Mouse (Mus musculus) neural tube, embryonic 13.5 days (tissue): ENCODE measurements around the gene Krtcap2. TPM values are rescaled to one million over a fixed set of nuclear protein-coding genes. Genes with fewer than 3 reads are reported as not detected.

Experiments used
- ATAC-seq: fragments of 200-750 bp; cut with Nextera tagmentation; 2 replicates; pipeline ENCODE4 v1.8.0; 2017; ENCODE audit warnings: low read depth, mild to moderate bottlenecking, moderate TSS enrichment, moderate library complexity
- H3K27ac ChIP-seq: fragments of 300-500 bp; sonication (generic); replicated peaks from 2 replicates; pipeline ENCODE4 v1.5.1; 2015; ENCODE audit warnings: moderate library complexity, mild to moderate bottlenecking, inconsistent platforms
- H3K27me3 ChIP-seq: fragments of 300-500 bp; sonication (generic); 2 replicates; pipeline ENCODE4 v1.6.1; 2015; ENCODE audit warnings: mild to moderate bottlenecking, inconsistent platforms
- H3K36me3 ChIP-seq: fragments of 300-500 bp; sonication (generic); 2 replicates; pipeline ENCODE4 v1.6.1; 2015; ENCODE audit warnings: mild to moderate bottlenecking, inconsistent platforms
- H3K4me1 ChIP-seq: fragments of 300-500 bp; sonication (generic); replicated peaks from 2 replicates; pipeline ENCODE4 v1.6.1; 2015; ENCODE audit warnings: inconsistent platforms
- H3K4me2 ChIP-seq: fragments of 300-500 bp; sonication (generic); 2 replicates; pipeline ENCODE4 v1.6.1; 2015; ENCODE audit warnings: inconsistent platforms, mild to moderate bottlenecking, moderate library complexity
- H3K4me3 ChIP-seq: fragments of 300-500 bp; sonication (generic); 2 replicates; pipeline ENCODE4 v1.5.1; 2015; ENCODE audit warnings: mild to moderate bottlenecking, inconsistent platforms
- H3K9ac ChIP-seq: fragments of 300-500 bp; sonication (generic); 2 replicates; pipeline ENCODE4 v1.6.1; 2015; ENCODE audit warnings: moderate library complexity, mild to moderate bottlenecking, inconsistent platforms
- H3K9me3 ChIP-seq: fragments of 300-500 bp; sonication (generic); 2 replicates; pipeline ENCODE4 v1.6.1; 2016; ENCODE audit warnings: inconsistent platforms
- WGBS: fragments of 180-500 bp; shearing (Covaris S2); methylation state at CpG from one replicate; pipeline ENCODE4 v1.1.7; 2015; 5-methylcytosine and 5-hydroxymethylcytosine counted together
- polyA plus RNA-seq: library from polyadenylated mRNA; unstranded; fragments of >200 nt; fragmentation: Nextera tagmentation; extraction: Ambion mirVana; gene quantifications from 2 replicates; pipeline ENCODE4 v1.2.1, GENCODE M21; 2015

The Krtcap2 gene
- polyA plus RNA-seq, 1 experiment from 2014 or later = 248 TPM

- Histone ChIP-seq H3K36me3 (no peaks in the 10 kb centered on the region), H3K27me3 (no peaks in the 10 kb centered on the region), H3K4me2 (no peak within 1 kb of the TSS), H3K27ac (no peak within 1 kb of the TSS), H3K9ac (no peak within 1 kb of the TSS), H3K4me3 (no peak within 1 kb of the TSS), H3K9me3 (no peaks in the 10 kb centered on the region), H3K4me1 (no peaks in the 10 kb centered on the region)
- no peak for ATAC-seq
- WGBS = 53% methylated on average over 7 of the region's 7 CpGs
Observed at GRCm38 (mm10) chr3:89259076-89259475, 13.3 kb downstream of the Krtcap2 start, which contains the start of gene Dpm3. Dpm3 (plus strand) TSS chr3:89259358.

GRCm38 (mm10) chr3:89260211-89260610 is 14.4 kb downstream of the Krtcap2 start:
- Histone ChIP-seq H3K4me2 (no peak overlapping the region), H3K9ac (no peak overlapping the region), H3K27me3 (no peaks in the 10 kb centered on the region), H3K4me3 (no peak overlapping the region), H3K36me3 (no peaks in the 10 kb centered on the region), H3K4me1 (no peaks in the 10 kb centered on the region), H3K27ac (no peak overlapping the region), H3K9me3 (no peaks in the 10 kb centered on the region)
- WGBS = 77% methylated on average over 3 of the region's 3 CpGs
- no peak for ATAC-seq

GRCm38 (mm10) chr3:89262417-89262816 is 16.7 kb downstream of the Krtcap2 start:
- Histone ChIP-seq H3K27ac (no peak overlapping the region), H3K4me2 (no peak overlapping the region), H3K9me3 (no peaks in the 10 kb centered on the region), H3K4me3 (no peak overlapping the region), H3K36me3 (no peaks in the 10 kb centered on the region), H3K27me3 (no peaks in the 10 kb centered on the region), H3K4me1 (peaks cover 13% of the 10 kb centered on the region), H3K9ac (no peak overlapping the region)
- no peak for ATAC-seq
- 73% methylated on average over 10 of the region's 10 CpGs for WGBS

- peak overlapping the region; percentile 93 for H3K9ac ChIP-seq
- H3K27ac ChIP-seq = peak overlapping the region; percentile 85
- peak; percentile 87 for ATAC-seq
- H3K4me3 ChIP-seq = peak overlapping the region; percentile 72
- H3K36me3 ChIP-seq = no peaks in the 10 kb centered on the region
- no peaks in the 10 kb centered on the region for H3K9me3 ChIP-seq
- peaks cover 45% of the 10 kb centered on the region for H3K4me1 ChIP-seq
- H3K4me2 ChIP-seq = peak overlapping the region; percentile 95
- under 1% methylated on average over 20 of the region's 20 CpGs for WGBS
- H3K27me3 ChIP-seq = no peaks in the 10 kb centered on the region
Observed at GRCm38 (mm10) chr3:89266439-89266893, 20.7 kb downstream of the Krtcap2 start.

- Histone ChIP-seq H3K9ac (peak overlapping the region; percentile 53; the same call in 1 of the 2 replicates), H3K4me2 (peak overlapping the region; percentile 81), H3K4me1 (peaks cover 52% of the 10 kb centered on the region), H3K27me3 (no peaks in the 10 kb centered on the region), H3K9me3 (no peaks in the 10 kb centered on the region), H3K4me3 (peak overlapping the region; percentile 51), H3K36me3 (no peaks in the 10 kb centered on the region), H3K27ac (no peak overlapping the region)
- 55% methylated on average over 8 of the region's 8 CpGs for WGBS
- no peak for ATAC-seq
Observed at GRCm38 (mm10) chr3:89268916-89269315, 23.1 kb downstream of the Krtcap2 start.

- H3K36me3 ChIP-seq = no peaks in the 10 kb centered on the region
- ATAC-seq = peak; percentile 21
- no peaks in the 10 kb centered on the region for H3K9me3 ChIP-seq
- H3K4me1 ChIP-seq = peaks cover 52% of the 10 kb centered on the region
- peak within 1 kb of the TSS; percentile 51 for H3K4me3 ChIP-seq
- H3K27ac ChIP-seq = peak within 1 kb of the TSS; percentile 74
- no peaks in the 10 kb centered on the region for H3K27me3 ChIP-seq
- H3K9ac ChIP-seq = peak within 1 kb of the TSS; percentile 80
- 4% methylated on average over 39 of the region's 39 CpGs for WGBS
- peak within 1 kb of the TSS; percentile 81 for H3K4me2 ChIP-seq
Observed at GRCm38 (mm10) chr3:89270051-89270755, 24.4 kb downstream of the Krtcap2 start, which contains the start of gene Slc50a1. Slc50a1 (minus strand) TSS chr3:89270570.

- no peaks in the 10 kb centered on the region for H3K9me3 ChIP-seq
- H3K4me2 ChIP-seq = peak overlapping the region; percentile 81
- 66% methylated on average over 6 of the region's 6 CpGs for WGBS
- H3K27ac ChIP-seq = peak overlapping the region; percentile 74
- ATAC-seq = no peak
- H3K36me3 ChIP-seq = no peaks in the 10 kb centered on the region
- H3K27me3 ChIP-seq = no peaks in the 10 kb centered on the region
- H3K9ac ChIP-seq = peak overlapping the region; percentile 80
- H3K4me1 ChIP-seq = peaks cover 50% of the 10 kb centered on the region
- H3K4me3 ChIP-seq = peak overlapping the region; percentile 51
Observed at GRCm38 (mm10) chr3:89270891-89271290, 25.1 kb downstream of the Krtcap2 start.

- no peak overlapping the region for H3K27ac ChIP-seq
- 42% methylated on average over 6 of the region's 6 CpGs for WGBS
- H3K9ac ChIP-seq = 0 out of 2 replicates have a peak overlapping the region, but pooled peaks have one; percentile 22
- no peak for ATAC-seq
- no peaks in the 10 kb centered on the region for H3K36me3 ChIP-seq
- H3K9me3 ChIP-seq = no peaks in the 10 kb centered on the region
- no peak overlapping the region for H3K4me2 ChIP-seq
- no peak overlapping the region for H3K4me3 ChIP-seq
- peaks cover 46% of the 10 kb centered on the region for H3K4me1 ChIP-seq
- H3K27me3 ChIP-seq = 0 out of 2 replicates have a peak, but pooled peaks cover 6% of the 10 kb centered on the region
Observed at GRCm38 (mm10) chr3:89271760-89272159, 26.0 kb downstream of the Krtcap2 start.

GRCm38 (mm10) chr3:89276061-89276460 is 30.3 kb downstream of the Krtcap2 start:
- Histone ChIP-seq H3K9me3 (no peaks in the 10 kb centered on the region), H3K27ac (no peak overlapping the region), H3K4me1 (peaks cover 51% of the 10 kb centered on the region), H3K9ac (no peak overlapping the region), H3K36me3 (no peaks in the 10 kb centered on the region), H3K4me3 (no peak overlapping the region), H3K4me2 (no peak overlapping the region), H3K27me3 (peaks cover 39% of the 10 kb centered on the region)
- ATAC-seq = no peak
- 95% methylated on average over 13 of the region's 13 CpGs for WGBS

- Histone ChIP-seq H3K4me1 (peaks cover 54% of the 10 kb centered on the region), H3K9me3 (no peaks in the 10 kb centered on the region), H3K27me3 (peaks cover 48% of the 10 kb centered on the region), H3K9ac (peak overlapping the region; percentile 72), H3K4me2 (peak overlapping the region; percentile 94), H3K36me3 (no peaks in the 10 kb centered on the region), H3K27ac (peak overlapping the region; percentile 54; the same call in 1 of the 2 replicates), H3K4me3 (peak overlapping the region; percentile 49)
- ATAC-seq = no peak
- WGBS = 61% methylated on average over 14 of the region's 14 CpGs
Observed at GRCm38 (mm10) chr3:89277281-89278021, 31.7 kb downstream of the Krtcap2 start.

GRCm38 (mm10) chr3:89278107-89278506 is 32.3 kb downstream of the Krtcap2 start:
- Histone ChIP-seq H3K27me3 (peaks cover 48% of the 10 kb centered on the region), H3K9me3 (no peaks in the 10 kb centered on the region), H3K4me1 (peaks cover 54% of the 10 kb centered on the region), H3K27ac (peak overlapping the region; percentile 68; the same call in 1 of the 2 replicates), H3K4me3 (peak overlapping the region; percentile 49), H3K9ac (peak overlapping the region; percentile 72), H3K4me2 (peak overlapping the region; percentile 94), H3K36me3 (no peaks in the 10 kb centered on the region)
- ATAC-seq = no peak
- 53% methylated on average over 7 of the region's 7 CpGs for WGBS

GRCm38 (mm10) chr3:89278643-89279042 is 32.9 kb downstream of the Krtcap2 start:
- no peaks in the 10 kb centered on the region for H3K36me3 ChIP-seq
- 10% methylated on average over 8 of the region's 8 CpGs for WGBS
- peaks cover 48% of the 10 kb centered on the region for H3K27me3 ChIP-seq
- H3K9me3 ChIP-seq = no peaks in the 10 kb centered on the region
- H3K4me1 ChIP-seq = peaks cover 54% of the 10 kb centered on the region
- H3K9ac ChIP-seq = peak overlapping the region; percentile 72
- H3K27ac ChIP-seq = peak overlapping the region; percentile 68
- H3K4me3 ChIP-seq = peak overlapping the region; percentile 49
- no peak for ATAC-seq
- peak overlapping the region; percentile 94 for H3K4me2 ChIP-seq
